Mouse (Mus musculus) MN1 (cell line): ENCODE measurements around the gene Rnf227.

ENCODE experiments used
- DNase-seq: peaks from one replicate; pipeline ENCODE4 v3.0.0-alpha.2; 2016; ENCODE audit warnings: low spot score

Gene Rnf227

DNA sequence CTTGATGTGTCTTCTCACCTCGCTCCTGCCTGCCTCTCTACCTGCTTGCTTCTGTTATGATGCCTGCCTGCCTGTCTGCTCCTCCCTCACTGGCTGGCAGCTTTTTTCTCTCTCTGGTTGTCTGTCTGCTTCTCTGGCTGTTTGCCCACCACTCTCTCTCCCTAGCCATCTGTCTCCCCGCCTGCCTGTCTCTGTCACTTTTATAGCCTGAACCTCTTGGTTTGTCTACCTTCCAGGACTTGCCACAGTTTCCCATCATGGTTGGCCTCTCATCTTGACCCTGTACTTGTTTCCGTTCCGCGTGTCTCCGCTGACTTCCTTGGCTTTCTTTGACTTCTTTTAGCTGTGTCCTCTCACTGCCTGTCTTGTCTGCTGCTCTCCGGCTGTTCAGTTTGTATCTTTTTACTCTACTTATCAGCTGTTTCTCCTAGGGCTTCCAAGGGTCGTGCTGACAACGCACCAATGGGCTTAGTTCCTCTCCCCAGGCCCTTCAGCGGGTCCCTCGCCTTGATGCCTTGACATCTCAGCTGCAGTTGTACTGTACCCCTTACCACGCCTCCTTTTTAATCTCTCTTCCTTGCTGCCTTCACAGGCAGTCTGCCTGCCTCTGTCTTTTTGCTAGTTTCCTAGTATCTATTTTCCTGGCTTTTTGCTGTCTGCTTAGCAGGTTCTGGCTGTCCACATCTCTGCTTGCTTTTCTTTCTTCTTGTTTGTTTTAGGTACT, 32.0 kb downstream of the Rnf227 start:
- DNase-seq: peak; percentile 40

- no peak for DNase-seq
These were observed 32.5 kb downstream of the Rnf227 start for GRCm38 (mm10) chr11:69372780-69373170.

GRCm38 (mm10) chr11:69373223-69373965, 33.1 kb downstream of the Rnf227 start:
- DNase-seq: no peak

GRCm38 (mm10) chr11:69375646-69376045, 35.4 kb downstream of the Rnf227 start:
- no peak for DNase-seq

GRCm38 (mm10) chr11:69377766-69378165, 37.5 kb downstream of the Rnf227 start:
- DNase-seq: no peak

DNA sequence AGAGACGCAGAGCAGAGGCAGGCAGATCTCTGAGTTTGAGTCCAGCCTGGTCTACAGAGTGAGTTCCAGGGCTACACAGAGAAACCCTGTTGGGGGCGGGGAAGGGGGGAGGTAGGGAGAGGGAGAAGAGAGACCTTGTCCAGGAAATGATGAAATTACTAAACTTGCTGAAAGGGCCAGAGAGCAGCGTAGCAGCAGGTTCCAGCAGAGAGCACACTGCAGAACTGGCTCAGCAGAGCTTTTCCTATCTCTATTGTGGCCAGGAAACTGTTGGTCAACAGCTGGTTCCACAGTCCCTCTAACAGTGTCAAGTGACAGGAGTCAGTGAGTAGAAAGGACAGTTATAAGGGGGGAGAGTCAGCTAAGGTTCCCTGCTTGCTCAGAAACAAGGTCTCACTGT, 39.3 kb downstream of the Rnf227 start:
- DNase-seq: no peak

DNA sequence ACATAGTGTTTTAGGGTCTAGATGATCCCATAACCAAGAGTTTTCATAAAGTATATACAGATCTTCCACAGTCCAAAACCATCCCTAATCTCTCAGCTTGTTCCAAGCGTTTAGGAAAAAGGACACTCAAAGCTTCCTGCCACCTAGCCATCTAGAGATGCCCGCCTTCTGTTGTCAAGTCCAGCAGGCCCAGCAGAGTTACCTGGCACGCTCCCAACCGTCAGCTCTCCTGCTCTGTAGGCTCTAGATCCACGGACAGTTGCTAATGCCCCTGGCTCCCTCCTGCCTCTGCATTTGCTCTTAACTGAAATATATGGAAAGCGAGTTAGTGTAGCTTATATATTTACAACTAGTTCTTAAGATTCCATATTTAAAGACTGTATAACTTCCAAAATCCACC, 41.1 kb downstream of the Rnf227 start:
- no peak for DNase-seq

GRCm38 (mm10) chr11:69382478-69383105, 42.3 kb downstream of the Rnf227 start:
- DNase-seq: peak; percentile 51

DNA sequence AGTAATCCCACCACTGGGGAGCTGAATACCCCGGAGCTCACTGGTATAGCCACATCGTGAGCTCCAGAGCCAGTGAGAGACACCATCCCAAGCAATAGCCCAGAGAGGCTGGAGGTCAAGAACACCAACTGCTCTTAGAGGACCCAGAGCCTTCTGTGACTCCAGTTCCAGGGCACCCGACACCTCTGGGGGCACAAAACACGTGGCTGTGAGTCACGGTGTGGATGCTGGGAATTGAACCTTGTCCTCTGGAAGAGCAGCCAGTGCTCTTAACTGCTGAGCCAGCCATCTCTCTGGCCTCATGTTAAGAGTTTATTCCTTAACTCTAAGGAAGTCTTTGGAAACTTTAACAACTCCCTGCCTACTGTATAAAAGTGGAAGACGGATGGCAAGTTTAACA, 44.7 kb downstream of the Rnf227 start:
- DNase-seq: no peak

DNA sequence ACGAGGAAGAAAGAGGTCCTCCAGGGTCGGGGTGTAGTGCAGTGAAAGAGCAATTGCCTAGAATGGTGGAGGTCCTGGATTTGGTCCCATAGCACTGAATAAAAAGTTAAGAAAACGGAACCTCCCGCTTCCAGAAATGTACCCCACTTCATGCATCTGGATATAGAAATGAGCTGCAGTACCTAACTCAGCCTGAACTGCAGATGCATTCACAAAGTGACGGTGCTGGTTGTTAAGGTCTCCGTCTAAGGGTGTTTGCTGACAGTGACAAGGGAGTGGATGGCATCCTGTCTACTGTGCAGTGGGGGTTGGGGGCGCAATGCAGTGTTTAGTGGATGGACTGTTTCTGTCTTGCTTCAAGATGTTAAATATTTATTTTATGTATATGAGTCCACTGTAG, 46.5 kb downstream of the Rnf227 start:
- no peak for DNase-seq

GRCm38 (mm10) chr11:69388680-69389079, 48.4 kb downstream of the Rnf227 start:
- no peak for DNase-seq

GRCm38 (mm10) chr11:69389531-69390399, 49.5 kb downstream of the Rnf227 start:
- DNase-seq: no peak

- peak; percentile 79 for DNase-seq
These were observed 50.3 kb downstream of the Rnf227 start for GRCm38 (mm10) chr11:69390400-69391034.
